Mouse (Mus musculus) heart, embryonic 11.5 days (tissue): ENCODE data around the gene Chic2. TPM values are rescaled to one million over a fixed set of nuclear protein-coding genes. Genes with fewer than 3 reads are reported as not detected.

Experiments
- ATAC-seq: fragments of 200-750 bp; cut with Nextera tagmentation; replicated peaks from 2 replicates; pipeline ENCODE4 v1.8.0; 2017; ENCODE audit warnings: moderate library complexity; ENCODE audit not compliant: insufficient number of reproducible peaks, low FRiP score, low TSS enrichment
- H3K27ac ChIP-seq: fragments of 300-500 bp; sonication (generic); 2 replicates; pipeline ENCODE4 v1.5.1; 2014; ENCODE audit warnings: mild to moderate bottlenecking, low read depth, low read length
- H3K27me3 ChIP-seq: fragments of 300-500 bp; sonication (generic); 2 replicates; pipeline ENCODE4 v1.6.1; 2014; ENCODE audit warnings: mild to moderate bottlenecking, low read length, mixed read lengths; ENCODE audit not compliant: control insufficient read depth, insufficient read depth
- H3K36me3 ChIP-seq: fragments of 300-500 bp; sonication (generic); 2 replicates; pipeline ENCODE4 v1.6.1; 2014; ENCODE audit warnings: mild to moderate bottlenecking, low read length, moderate library complexity, mixed read lengths; ENCODE audit not compliant: control insufficient read depth, insufficient read depth
- H3K4me1 ChIP-seq: fragments of 300-500 bp; sonication (generic); 2 replicates; pipeline ENCODE4 v1.6.1; 2014; ENCODE audit warnings: low read length; ENCODE audit not compliant: control insufficient read depth, insufficient read depth
- H3K4me2 ChIP-seq: fragments of 300-500 bp; sonication (generic); 2 replicates; pipeline ENCODE4 v1.6.1; 2014; ENCODE audit warnings: mild to moderate bottlenecking, moderate library complexity
- H3K4me3 ChIP-seq: fragments of 300-500 bp; sonication (generic); 2 replicates; pipeline ENCODE4 v1.5.1; 2014; ENCODE audit warnings: low read depth, low read length
- H3K9ac ChIP-seq: fragments of 300-500 bp; sonication (generic); 2 replicates; pipeline ENCODE4 v1.6.1; 2014; ENCODE audit warnings: mild to moderate bottlenecking, low read depth, low read length, moderate library complexity
- H3K9me3 ChIP-seq: fragments of 300-500 bp; sonication (generic); replicated peaks from 2 replicates; pipeline ENCODE4 v1.6.1; 2016; ENCODE audit warnings: low read length; ENCODE audit not compliant: control insufficient read depth
- WGBS: fragments of 180-500 bp; shearing (Covaris S2); extraction: QIAGEN DNeasy Blood & Tissue Kit; methylation state at CpG from one replicate; pipeline ENCODE4 v1.1.7; 2014; ENCODE audit not compliant: insufficient replicate concordance; 5-methylcytosine and 5-hydroxymethylcytosine counted together
- polyA plus RNA-seq: library from polyadenylated mRNA; unstranded; fragments of >200 nt; fragmentation: Nextera tagmentation; extraction: Ambion mirVana; gene quantifications from 2 replicates; pipeline ENCODE4 v1.2.1, GENCODE M21; 2014

The Chic2 gene
- 28.7 and 28.8 TPM in 2 replicates for polyA plus RNA-seq

- H3K9me3 ChIP-seq, result no peaks in the 10 kb centered on the region
- no peaks in the 10 kb centered on the region; the same call in 1 of the 2 replicates for H3K36me3 ChIP-seq
- H3K4me2 ChIP-seq, result peak within 1 kb of the TSS; percentile 92
- 1% methylated on average over 63 of the region's 90 CpGs for WGBS
- H3K9ac ChIP-seq, result peak within 1 kb of the TSS; percentile 99
- ATAC-seq, result peak; percentile 85
- no peaks in the 10 kb centered on the region for H3K27me3 ChIP-seq
- H3K4me1 ChIP-seq, result peaks cover 6% of the 10 kb centered on the region
- H3K27ac ChIP-seq, result peak within 1 kb of the TSS; percentile 90
- H3K4me3 ChIP-seq, result peak within 1 kb of the TSS; percentile 99
These were observed at the start of gene Chic2 for GRCm38 (mm10) chr5:75044310-75044904. Gene Chic2 (minus strand): TSS chr5:75044774.

GRCm38 (mm10) chr5:75085906-75086305 lies 41.3 kb upstream of the Chic2 start:
- Histone ChIP-seq H3K27ac (no peak overlapping the region), H3K4me2 (no peak overlapping the region), H3K9ac (no peak overlapping the region), H3K4me3 (no peak overlapping the region), H3K36me3 (no peaks in the 10 kb centered on the region), H3K9me3 (no peaks in the 10 kb centered on the region), H3K27me3 (peaks cover 67% of the 10 kb centered on the region), H3K4me1 (no peaks in the 10 kb centered on the region; the same call in 1 of the 2 replicates)
- 11% methylated on average over 4 of the region's 4 CpGs for WGBS
- ATAC-seq, result no peak

- no peaks in the 10 kb centered on the region for H3K9me3 ChIP-seq
- H3K27ac ChIP-seq, result no peak overlapping the region
- ATAC-seq, result no peak
- 3% methylated on average over 17 of the region's 17 CpGs for WGBS
- no peak overlapping the region for H3K4me3 ChIP-seq
- no peaks in the 10 kb centered on the region; the same call in 1 of the 2 replicates for H3K4me1 ChIP-seq
- H3K9ac ChIP-seq, result no peak overlapping the region
- peaks cover 71% of the 10 kb centered on the region for H3K27me3 ChIP-seq
- no peak overlapping the region for H3K4me2 ChIP-seq
- H3K36me3 ChIP-seq, result no peaks in the 10 kb centered on the region
These were observed 40.9 kb upstream of the Chic2 start for GRCm38 (mm10) chr5:75085521-75085875.

- Histone ChIP-seq H3K27me3 (peaks cover 76% of the 10 kb centered on the region), H3K27ac (no peak overlapping the region), H3K4me2 (no peak overlapping the region), H3K36me3 (no peaks in the 10 kb centered on the region), H3K9me3 (no peaks in the 10 kb centered on the region), H3K4me1 (no peaks in the 10 kb centered on the region; the same call in 1 of the 2 replicates), H3K4me3 (no peak overlapping the region), H3K9ac (no peak overlapping the region)
- 2% methylated on average over 25 of the region's 25 CpGs for WGBS
- ATAC-seq, result no peak
These were observed 40.4 kb upstream of the Chic2 start for GRCm38 (mm10) chr5:75084871-75085520.

- ATAC-seq, result no peak
- Histone ChIP-seq H3K4me2 (no peak overlapping the region), H3K27ac (no peak overlapping the region), H3K4me3 (no peak overlapping the region), H3K27me3 (peaks cover 81% of the 10 kb centered on the region), H3K9ac (no peak overlapping the region), H3K9me3 (no peaks in the 10 kb centered on the region), H3K4me1 (no peaks in the 10 kb centered on the region; the same call in 1 of the 2 replicates), H3K36me3 (no peaks in the 10 kb centered on the region)
- 3% methylated on average over 8 of the region's 8 CpGs for WGBS
These were observed 39.9 kb upstream of the Chic2 start for GRCm38 (mm10) chr5:75084393-75084870.

- Histone ChIP-seq H3K4me3 (peak overlapping the region; percentile 10; the same call in 1 of the 2 replicates), H3K9ac (no peak overlapping the region)
These were observed 39.2 kb upstream of the Chic2 start for GRCm38 (mm10) chr5:75083591-75084392.

GRCm38 (mm10) chr5:75083061-75083460 lies 38.5 kb upstream of the Chic2 start:
- Histone ChIP-seq H3K27me3 (peaks cover 90% of the 10 kb centered on the region), H3K9me3 (no peaks in the 10 kb centered on the region), H3K36me3 (no peaks in the 10 kb centered on the region), H3K4me1 (no peaks in the 10 kb centered on the region; the same call in 1 of the 2 replicates), H3K4me2 (no peak overlapping the region), H3K4me3 (no peak overlapping the region; the same call in 1 of the 2 replicates), H3K27ac (no peak overlapping the region), H3K9ac (no peak overlapping the region)
- ATAC-seq, result no peak
- WGBS, result under 1% methylated on average over 14 of the region's 14 CpGs

More at GRCm38 (mm10) chr5:75083591-75084392, 39.2 kb upstream of the Chic2 start:
- H3K4me2 ChIP-seq, result peak overlapping the region; percentile 1; the same call in 1 of the 2 replicates
- H3K36me3 ChIP-seq, result no peaks in the 10 kb centered on the region
- under 1% methylated on average over 27 of the region's 27 CpGs for WGBS
- H3K9me3 ChIP-seq, result no peaks in the 10 kb centered on the region
- H3K4me1 ChIP-seq, result no peaks in the 10 kb centered on the region; the same call in 1 of the 2 replicates
- no peak for ATAC-seq
- peaks cover 84% of the 10 kb centered on the region for H3K27me3 ChIP-seq
- no peak overlapping the region for H3K27ac ChIP-seq

GRCm38 (mm10) chr5:75082439-75082838 lies 37.9 kb upstream of the Chic2 start:
- H3K27ac ChIP-seq, result no peak overlapping the region
- no peak overlapping the region for H3K9ac ChIP-seq
- WGBS, result 8% methylated on average over 6 of the region's 6 CpGs
- H3K4me3 ChIP-seq, result no peak overlapping the region
- H3K4me2 ChIP-seq, result no peak overlapping the region
- no peak for ATAC-seq
- no peaks in the 10 kb centered on the region for H3K36me3 ChIP-seq
- no peaks in the 10 kb centered on the region for H3K9me3 ChIP-seq
- no peaks in the 10 kb centered on the region; the same call in 1 of the 2 replicates for H3K4me1 ChIP-seq
- peaks cover 91% of the 10 kb centered on the region for H3K27me3 ChIP-seq
